Mouse (Mus musculus) R1 (cell line): ENCODE results near the gene Grin3b.

Source experiments
- DNase-seq: peaks from one replicate; pipeline ENCODE4 v3.0.0-alpha.2; 2018; ENCODE audit warnings: low read depth, low spot score

The Grin3b gene

DNA sequence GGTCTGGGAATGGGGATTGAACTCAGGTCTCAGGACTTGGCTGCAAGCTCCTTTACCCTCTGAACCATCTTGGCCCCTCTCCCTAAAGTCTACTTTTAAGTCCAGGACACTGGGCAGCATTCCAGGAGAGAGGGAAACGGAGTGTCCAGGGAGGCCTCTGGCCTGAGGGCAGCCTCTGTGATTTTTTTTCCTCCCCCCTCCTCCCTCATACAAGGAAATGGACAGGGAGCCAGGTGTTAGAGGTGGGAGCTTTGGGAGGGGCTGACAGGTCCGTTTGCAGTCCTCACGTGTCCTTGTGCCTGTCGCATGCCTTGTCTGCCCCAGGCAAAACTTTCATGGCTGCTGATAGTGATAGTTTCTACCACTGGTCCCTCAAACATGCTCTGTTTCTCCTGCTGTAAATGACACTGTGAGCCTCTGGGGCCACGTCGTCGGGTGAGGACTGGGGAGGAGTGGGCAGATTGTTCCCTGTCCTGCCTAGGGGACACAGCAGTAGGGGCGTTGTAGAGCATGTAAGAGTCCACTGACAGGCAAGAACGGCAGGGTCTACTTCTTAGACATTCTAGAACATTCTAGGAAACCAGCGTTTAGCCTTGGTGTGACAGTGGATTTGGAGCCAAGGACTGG lies 34.1 kb upstream of the Grin3b start:
- no peak for DNase-seq

DNA sequence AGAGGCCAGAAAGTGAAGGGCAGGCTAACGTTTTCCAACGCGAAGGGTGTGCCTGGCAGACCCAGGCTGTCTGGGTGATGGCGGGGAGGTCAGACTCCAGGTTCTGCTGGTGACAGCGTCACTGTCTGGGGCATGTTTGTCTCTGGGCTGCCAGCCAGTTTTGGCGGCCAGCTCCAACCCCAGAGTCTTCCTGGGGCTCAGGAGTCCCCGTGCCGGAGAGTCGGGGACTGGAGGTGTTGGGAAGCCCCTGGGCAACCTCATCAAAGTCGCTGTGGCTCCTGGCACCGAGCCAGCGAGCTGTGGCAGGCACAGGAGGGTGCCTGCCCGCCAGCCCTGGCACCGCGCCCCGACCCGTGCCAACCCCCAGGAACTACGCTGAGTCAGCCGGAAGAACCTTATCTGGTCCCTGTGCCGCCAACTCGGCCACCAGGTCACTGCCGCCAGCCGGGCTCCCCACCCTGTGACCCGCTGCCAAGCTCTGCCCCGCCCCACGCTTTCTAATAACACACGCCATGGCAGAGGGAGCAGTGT lies 33.5 kb upstream of the Grin3b start:
- no peak for DNase-seq

DNA sequence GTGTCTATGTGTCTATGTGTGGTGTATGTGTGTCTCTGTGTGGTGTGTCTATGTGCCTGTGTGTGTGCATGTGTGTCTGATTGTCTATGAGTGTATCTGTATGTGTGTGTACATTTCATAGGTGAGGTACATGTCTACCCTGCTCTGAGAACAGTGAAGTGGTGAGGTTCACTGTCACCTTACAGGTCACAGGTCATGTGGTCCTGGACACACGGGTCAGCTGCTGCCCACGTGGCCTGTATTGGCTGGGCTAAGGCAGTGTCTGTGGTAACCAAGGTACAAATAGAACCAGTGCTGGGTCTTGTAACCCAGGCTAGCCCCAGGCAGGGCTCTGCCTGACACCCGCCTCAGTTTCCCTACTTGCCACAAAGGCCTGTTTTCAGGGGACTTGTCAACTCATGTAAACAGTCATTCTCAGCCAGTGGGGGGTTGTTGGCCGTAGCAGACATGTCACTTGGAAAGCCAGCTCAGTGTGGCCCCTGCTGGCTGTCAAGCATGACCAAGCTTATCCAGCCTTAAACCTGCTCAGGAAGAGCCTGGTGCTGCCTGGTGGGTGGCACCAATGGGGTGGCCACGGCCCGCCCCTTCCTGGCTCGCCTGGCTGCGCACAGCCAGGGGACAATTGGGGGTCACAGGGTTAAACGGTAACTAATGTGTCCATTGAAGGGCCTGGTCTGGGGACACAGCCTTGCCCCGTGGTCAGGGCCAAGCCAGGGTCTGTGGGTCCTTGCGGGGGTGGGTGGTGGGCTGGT lies 32.6 kb upstream of the Grin3b start:
- DNase-seq = no peak

DNA sequence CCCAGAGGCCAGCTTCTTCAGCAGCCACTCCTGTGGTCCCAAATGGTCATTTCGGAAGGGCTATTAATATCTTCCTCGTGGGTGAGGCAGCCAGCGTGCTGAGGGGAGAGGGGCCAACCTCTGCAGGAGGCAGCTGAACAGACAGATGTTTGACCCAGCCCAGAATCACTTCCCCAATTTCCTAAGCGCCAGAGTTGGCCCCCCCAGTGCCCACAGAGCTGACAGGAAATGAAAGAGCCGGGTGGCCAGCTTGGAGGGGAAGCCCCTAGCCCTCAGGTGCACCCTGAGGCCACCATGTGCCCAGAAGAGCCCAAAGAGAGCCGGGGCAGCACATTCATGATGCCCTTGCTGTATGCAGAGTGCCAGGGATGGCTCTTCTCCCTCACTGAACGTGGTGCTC lies 29.8 kb upstream of the Grin3b start:
- DNase-seq = no peak

DNA sequence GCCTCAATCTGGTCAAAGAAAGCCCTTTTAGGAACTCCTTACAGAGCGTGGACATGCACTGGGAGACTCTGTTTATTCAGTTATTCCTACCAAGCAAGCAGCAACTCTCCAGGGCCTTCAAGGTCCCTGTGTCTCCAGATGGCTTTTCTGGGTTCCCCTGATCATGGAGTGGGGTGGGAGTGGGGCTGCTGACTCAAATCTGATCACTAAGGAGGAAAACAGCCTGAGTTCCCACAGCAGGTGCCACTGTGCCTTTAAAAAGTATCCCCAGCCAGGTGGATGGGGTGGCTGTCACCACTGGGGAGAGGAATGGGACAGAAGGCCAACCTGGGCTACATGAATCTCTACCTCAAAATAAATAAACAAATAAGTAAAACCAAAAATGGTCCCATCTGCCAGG lies 27.5 kb upstream of the Grin3b start:
- no peak for DNase-seq

DNA sequence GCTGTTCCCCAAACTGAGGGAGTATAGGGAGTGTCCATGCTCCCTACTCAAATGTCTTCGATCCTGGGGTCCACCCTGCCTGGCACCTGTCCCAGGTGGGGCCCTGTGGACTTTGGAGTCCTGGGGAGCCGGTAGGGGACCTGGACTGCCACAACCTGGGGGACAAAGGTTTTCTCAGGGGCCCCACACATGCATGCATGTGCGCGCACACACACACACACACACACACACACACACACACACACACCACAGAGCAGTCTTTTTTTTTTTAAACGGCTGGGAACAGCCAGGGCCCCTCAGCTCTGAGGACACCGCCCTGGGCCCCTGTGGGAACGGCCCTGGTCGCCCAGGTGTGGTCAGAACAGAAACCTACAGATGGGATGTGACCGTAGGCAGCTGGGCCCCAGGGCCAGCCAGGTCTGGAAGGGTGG lies 27.0 kb upstream of the Grin3b start:
- no peak for DNase-seq

DNA sequence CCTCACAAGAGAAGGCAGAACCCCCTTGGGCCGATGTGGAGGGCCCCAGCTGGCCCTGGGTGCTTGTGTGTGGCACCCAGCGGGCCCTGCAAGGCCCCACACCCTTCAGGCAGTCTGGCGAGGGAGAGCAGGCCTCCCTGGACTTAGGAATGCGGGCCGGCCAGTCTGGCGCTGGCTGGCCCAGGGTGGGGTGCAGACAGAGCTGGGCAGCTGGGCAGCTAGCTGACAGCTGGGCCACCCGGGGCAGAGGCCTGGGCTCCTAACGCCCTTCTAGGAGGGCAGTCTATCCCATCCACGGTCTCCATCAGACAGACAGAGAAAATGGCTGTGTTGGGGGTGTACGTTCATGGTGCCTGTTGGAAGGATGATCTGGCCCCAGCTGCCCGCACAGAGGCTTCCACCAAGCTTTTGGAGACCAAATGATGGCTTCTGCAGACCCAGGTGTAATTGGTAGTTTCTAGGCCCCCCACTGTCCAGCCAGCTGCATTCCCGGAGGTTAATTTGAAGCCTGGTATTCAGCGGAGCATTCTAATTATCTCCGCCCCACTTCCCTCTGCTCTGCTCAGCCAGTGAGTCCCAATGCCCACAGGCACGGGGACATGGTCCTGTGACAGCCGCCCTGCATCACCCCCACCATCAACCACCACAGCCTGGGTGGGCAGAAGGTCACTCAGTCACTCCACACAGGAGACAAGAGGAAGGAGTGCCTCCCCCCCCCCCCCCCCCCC lies 24.8 kb upstream of the Grin3b start:
- DNase-seq = no peak

DNA sequence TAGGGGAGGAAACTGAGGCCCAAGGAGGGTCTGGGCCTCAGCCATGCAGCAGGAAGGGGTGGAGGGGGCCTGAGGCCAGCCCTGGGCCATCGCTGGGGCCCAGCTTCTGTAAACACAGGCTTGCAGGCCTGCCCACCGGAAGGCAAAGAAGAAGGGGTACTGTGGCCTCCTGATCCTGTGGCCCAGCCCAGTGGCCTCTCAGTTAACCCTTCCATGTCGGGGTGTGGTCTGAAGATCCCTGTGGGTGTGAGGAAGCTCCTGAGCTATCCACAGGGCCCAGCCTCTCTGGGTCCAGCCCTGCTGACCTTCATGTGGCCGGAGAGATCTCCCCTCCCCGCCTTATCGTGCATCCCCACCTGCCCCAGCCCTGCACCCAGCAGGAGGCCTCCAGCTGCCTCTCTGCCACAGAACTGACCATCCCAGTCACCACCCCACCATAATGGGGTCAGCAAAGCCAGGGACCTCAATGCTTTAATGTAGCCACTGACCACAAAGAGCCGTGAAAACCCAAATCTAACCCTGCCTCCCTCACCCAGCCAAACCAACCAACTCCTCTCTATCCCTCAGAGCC lies 23.7 kb upstream of the Grin3b start:
- no peak for DNase-seq

DNA sequence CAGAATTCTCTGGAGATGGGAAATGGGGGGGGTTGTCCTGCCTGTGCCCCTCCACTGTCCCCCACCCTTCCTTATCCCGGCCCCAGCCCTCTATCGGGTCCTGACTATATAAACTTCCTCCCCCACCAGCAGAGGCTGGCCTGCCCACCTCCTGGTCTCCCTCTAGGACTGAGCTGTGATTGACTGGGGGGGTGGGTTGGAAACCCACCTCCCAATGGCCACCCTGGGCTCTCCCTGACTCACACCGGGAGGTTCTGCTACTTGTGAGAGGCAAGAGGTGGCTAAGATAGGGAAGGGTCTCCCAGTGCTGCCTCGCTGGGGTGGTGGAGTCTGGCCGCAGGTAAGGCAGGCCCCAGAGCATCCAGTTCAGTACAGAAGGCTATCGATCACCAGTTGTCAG lies 23.0 kb upstream of the Grin3b start:
- DNase-seq = no peak

DNA sequence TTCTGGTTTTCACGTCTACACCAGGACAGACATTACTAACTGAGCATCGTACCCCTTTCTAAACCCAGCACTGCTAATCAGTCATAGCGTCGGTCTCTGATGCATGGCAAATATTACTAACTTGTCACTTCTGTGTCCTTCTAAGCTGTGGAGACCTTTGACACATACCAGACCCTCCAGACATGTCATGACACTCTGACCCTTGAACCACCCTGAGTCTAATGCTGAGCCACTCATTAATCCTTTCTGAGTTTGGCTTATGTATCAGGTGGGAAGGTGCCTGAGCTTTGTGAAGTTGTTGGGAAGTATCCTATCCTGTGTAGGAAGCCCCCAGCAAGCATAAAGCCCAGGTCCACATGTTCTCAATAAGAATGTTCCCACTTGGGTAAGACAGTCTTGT lies 20.6 kb upstream of the Grin3b start:
- DNase-seq = no peak

DNA sequence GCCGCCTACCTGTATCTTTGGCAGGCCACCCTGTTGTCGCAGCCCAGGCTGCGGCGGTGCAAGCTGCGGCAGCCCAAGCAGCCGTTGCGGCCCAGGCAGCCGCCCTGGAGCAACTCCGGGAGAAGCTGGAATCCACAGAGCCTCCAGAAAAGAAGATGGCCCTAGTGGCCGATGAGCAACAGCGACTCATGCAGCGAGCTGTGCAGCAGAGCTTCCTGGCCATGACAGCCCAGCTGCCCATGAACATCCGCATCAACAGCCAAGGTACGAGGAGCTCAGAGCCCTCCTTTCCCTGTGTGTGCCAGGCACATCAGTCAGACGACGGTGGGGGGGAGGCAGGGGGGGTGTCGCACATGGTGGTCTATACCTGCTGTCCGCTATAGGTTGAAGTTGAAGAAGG lies 19.9 kb upstream of the Grin3b start:
- no peak for DNase-seq

DNA sequence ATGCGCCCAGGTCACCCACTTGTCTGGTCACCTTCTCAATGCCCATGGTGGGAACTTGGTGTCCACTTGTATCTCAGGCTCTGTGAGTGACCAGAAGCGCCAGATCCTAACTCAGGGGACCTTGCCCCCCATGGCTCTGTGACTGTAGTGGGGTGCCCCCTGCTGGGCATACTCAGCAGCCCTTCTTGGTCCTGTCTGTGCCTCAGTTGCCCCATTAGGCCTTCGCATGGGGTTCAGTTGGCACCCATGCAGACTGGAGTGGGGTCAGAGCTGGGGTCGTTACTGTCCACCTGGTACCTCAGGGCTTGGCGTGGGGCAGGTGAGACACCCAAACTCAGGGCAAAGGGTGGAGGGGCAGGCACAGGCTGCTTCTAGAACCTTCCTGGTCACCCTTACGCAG lies 16.6 kb upstream of the Grin3b start:
- DNase-seq = no peak

DNA sequence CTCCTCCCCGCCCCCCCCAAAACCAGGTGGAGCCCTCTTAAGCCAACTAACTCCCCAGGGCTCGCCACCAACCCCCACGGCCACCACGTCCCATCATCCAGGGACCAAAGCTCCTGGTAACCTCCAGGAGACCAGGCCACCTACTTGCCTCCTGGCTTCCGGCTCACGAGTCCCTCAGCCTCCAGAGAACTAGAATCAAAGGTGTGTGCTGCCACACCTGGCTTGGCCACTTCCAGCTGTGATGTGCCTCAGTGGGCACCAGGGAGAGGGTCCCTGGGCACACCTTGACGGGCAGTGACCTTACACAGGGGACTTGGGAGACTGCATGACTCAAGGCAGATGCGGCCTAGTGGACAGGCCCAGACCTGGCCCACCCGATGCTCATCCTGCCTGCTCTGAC lies 14.8 kb upstream of the Grin3b start:
- DNase-seq = no peak

DNA sequence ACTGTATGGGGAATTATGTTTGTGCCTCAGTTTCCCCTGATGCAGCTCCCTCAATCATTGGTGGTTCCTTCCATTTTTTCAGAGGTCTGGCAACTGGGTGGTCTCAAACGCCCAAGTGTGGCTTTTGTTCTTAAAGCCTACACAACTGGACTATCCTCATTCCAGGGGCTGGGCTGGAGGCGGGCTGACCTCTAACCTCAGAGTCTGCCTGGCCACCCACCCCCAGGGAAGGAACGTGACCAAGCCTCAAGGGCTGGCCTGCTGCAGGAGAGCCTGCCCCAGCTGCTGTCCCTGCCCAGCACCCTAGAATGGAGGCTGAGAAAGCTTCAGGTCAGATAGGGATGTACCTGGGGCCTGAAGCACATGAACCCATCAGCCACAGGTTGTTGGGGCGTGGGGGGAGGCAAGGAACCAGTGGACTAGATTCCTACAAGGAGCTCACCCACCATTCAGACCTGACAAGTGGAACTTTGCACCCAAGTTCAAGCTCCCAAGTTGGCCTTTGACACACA lies 13.8 kb upstream of the Grin3b start:
- no peak for DNase-seq

DNA sequence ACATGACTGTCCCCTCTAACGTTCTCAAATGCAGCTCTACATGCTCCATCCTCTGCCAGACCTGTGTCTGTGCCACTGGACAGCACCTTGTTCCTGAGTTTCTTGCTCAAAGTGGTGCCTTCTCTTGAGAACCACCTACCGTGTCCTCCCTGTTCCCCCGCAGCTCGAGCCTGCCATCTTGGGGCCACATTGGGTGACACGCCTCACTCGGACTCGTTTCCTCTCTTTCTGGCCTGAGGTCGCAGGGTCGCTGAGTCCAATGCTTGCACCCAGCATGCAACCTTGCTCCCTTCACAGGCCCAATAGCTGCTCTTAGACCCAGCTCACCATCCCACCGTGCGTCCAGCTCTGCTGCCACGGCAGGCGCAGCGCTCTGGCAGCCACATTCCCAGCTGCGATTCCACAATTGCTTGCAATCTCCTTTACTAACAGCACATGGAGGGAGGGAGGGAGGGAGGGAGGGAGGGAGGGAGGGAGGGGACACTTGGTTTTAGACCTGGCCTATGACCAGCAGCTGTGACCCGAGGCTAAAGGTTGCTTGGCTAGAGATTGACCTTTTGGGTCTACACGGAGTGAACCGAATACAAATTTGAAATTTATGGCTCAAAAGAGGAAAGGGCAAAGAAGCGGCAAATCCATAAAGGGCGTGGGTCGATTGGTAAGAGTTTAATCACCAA lies 12.2 kb upstream of the Grin3b start:
- DNase-seq = peak; percentile 82

DNA sequence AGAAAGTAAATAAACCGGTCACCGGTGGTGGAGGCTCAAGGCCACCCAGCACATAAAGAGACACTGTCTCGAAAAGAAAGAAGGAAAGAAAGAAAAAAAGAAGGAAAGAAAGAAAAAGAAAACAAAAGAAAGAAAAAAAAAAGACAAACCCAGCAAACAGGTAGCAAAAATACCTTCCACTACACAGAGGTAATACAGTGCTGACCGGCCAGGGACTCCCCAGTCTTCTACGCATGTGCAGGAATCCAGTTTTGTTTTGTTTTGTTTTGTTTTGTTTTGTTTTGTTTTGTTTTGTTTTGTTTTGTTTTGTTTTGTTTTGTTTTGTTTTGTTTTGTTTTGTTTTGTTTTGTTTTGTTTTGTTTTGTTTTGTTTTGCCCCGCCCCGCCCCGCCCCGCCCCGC lies 11.1 kb upstream of the Grin3b start:
- DNase-seq = peak; percentile 60

DNA sequence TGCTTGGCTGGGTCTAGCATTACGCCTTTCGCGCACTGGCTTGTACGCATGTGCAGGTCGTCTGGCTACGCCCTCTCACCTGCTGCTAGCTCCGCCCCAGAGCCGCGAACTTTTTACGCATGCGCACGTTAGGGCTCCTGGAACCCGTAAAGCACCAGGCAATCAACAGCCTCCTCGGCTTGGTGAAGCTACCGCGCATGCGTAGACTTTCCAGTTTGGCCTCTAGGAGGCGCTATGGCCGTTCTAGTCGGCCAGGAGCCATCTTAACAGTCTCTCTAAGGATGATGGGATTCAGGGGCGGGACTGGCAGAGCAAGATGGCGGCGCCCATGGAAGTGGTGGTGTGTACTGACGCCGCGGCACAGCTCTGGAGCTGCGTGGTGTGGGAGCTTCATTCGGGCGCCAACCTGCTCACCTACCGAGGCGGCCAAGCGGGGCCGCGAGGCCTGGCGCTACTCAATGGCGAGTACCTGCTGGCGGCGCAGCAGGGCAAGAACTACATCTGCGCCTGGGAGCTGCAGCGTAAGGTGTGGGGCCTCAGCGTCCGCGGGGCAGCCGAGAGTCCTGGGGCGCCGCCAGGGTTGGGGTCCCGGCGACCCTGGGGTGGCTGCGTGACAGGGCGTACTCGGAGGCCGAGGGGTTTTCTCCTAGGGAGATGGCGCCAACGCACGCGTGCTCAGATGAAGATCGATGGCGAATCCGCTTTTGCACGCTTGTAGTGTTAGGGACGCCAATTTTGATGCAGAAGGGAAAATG lies 10.5 kb upstream of the Grin3b start, which contains the start of gene Wdr18:
Gene Wdr18 (plus strand): TSS at position 306 of the 755 bp plus-strand sequence.
- peak; percentile 100 for DNase-seq

DNA sequence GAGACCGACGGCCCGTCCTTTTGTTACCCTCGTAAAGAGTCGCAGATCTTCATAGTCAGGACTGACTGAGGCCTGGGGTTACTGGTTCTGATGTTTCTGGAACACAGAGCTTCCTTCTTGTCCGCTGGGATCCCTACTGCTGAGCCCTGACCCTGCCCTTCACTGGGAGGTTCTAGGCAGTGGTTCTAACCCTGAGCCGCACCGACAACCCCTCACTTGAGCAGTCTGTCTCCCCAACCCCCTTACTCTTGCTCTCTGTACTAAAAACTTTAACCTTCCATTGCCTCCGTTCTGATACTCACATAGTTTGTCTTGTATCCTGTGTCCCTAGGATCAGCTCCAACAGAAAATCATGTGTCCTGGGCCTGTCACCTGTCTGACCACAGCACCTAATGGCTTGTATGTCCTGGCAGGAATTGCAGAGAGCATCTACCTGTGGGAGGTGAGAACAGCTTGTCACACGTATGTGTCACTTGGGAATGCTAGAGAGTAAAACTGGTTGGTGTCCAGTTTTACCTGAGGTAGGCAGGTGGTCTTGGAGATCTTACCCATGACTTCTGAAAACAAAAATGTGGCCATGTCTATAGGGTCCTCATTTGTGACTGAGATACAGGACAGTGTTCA lies 9.7 kb upstream of the Grin3b start:
- no peak for DNase-seq

DNA sequence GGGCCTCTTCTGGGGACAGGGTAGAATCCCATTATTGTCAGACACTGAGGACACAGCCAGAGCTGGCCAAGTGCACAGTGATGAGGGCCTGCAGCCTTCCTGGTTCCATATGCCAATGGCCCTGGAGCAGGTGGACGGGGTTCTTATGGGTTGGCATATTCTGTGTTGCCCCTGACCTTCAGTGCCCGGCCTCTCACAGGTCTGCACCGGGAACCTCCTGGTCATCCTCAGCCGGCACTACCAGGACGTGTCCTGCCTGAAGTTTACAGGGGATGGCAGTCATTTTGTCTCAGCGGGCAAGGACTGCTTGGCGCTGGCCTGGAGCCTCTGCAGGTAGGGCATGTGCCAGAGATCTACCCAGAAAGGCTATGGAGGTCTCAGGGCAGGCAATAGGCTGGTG lies 5.8 kb upstream of the Grin3b start:
- DNase-seq = no peak

DNA sequence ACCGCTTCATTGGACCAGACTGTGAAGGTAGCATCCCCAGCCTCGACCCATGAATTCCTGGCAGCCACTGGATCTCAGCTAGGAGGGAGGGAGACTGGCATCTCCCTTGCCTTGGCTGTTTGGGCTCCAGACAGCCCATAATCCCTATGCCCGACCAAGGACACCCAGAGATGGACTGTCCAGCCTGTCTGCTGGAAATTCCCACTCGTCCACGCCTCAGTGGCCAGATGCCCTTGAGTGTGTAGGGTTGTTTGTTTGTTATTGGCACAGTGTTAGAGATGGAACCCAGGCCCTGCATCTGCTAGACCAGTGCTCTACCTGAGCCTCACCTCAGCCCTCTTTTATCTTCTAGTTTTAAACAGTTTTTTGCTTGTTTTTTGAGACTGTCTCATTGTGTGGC lies 5.2 kb upstream of the Grin3b start:
- DNase-seq = no peak
